Mouse (Mus musculus): ENCODE results near the gene Sars.

Gene Sars

GRCm38 (mm10) chr3:108444698-108445365 lies at the start of gene Sars:
Sars (minus strand) TSS chr3:108445209.
- DNase-seq (ENCODE audit: low spot score), result peak; percentile 74

GRCm38 (mm10) chr3:108489968-108490367 lies 45.0 kb upstream of the Sars start:
- DNase-seq (ENCODE audit: low spot score), result no peak

GRCm38 (mm10) chr3:108484749-108485148 lies 39.7 kb upstream of the Sars start:
- no peak for DNase-seq (ENCODE audit: low spot score)

GRCm38 (mm10) chr3:108478800-108479199 lies 33.8 kb upstream of the Sars start:
- DNase-seq (ENCODE audit: low spot score), result no peak

GRCm38 (mm10) chr3:108476761-108477619 lies 32.0 kb upstream of the Sars start:
- peak; percentile 19 for DNase-seq (ENCODE audit: low spot score)

GRCm38 (mm10) chr3:108475496-108475895 lies 30.5 kb upstream of the Sars start:
- DNase-seq (ENCODE audit: low spot score), result no peak

GRCm38 (mm10) chr3:108474969-108475368 lies 30.0 kb upstream of the Sars start:
- no peak for DNase-seq (ENCODE audit: low spot score)

GRCm38 (mm10) chr3:108467760-108468159 lies 22.8 kb upstream of the Sars start:
- no peak for DNase-seq (ENCODE audit: low spot score)

- DNase-seq (ENCODE audit: low spot score), result no peak
These were observed 21.4 kb upstream of the Sars start for GRCm38 (mm10) chr3:108466425-108466824.

- DNase-seq (ENCODE audit: low spot score), result no peak
These were observed 13.9 kb upstream of the Sars start for GRCm38 (mm10) chr3:108458866-108459265.

- DNase-seq (ENCODE audit: low spot score), result no peak
These were observed 13.4 kb upstream of the Sars start for GRCm38 (mm10) chr3:108458380-108458779.

GRCm38 (mm10) chr3:108454172-108454571 lies 9.2 kb upstream of the Sars start:
- DNase-seq (ENCODE audit: low spot score), result no peak

GRCm38 (mm10) chr3:108451969-108452368 lies 7.0 kb upstream of the Sars start:
- DNase-seq (ENCODE audit: low spot score), result no peak

GRCm38 (mm10) chr3:108445366-108445705 lies 327 bp upstream of the Sars start:
- DNase-seq (ENCODE audit: low spot score), result no peak

GRCm38 (mm10) chr3:108444029-108444428 lies 980 bp downstream of the Sars start:
- DNase-seq (ENCODE audit: low spot score), result no peak

- DNase-seq (ENCODE audit: low spot score), result no peak
These were observed 8.7 kb downstream of the Sars start for GRCm38 (mm10) chr3:108436380-108436714.

GRCm38 (mm10) chr3:108435701-108436379 lies 9.2 kb downstream of the Sars start:
- no peak for DNase-seq (ENCODE audit: low spot score)

GRCm38 (mm10) chr3:108433881-108434495 lies 11.0 kb downstream of the Sars start:
- DNase-seq (ENCODE audit: low spot score), result no peak

- no peak for DNase-seq (ENCODE audit: low spot score)
These were observed 11.7 kb downstream of the Sars start for GRCm38 (mm10) chr3:108433188-108433880.

- DNase-seq (ENCODE audit: low spot score), result no peak
These were observed 12.3 kb downstream of the Sars start for GRCm38 (mm10) chr3:108432542-108433187.

- no peak for DNase-seq (ENCODE audit: low spot score)
These were observed 19.4 kb downstream of the Sars start for GRCm38 (mm10) chr3:108425624-108426018.

Data from ovary, postnatal 10 days (tissue).